In genomic region chr6:116286870-116287575, GRCm38 (mm10) we compare ENCODE assay signal across 9 mouse cellular contexts. TPM values are rescaled to one million over a fixed set of nuclear protein-coding genes. Genes with fewer than 3 reads are reported as not detected.
A peak's percentile ranks its signal among the peaks of the same experiment; 100 is the strongest.
DNase-seq lines count a peak whose midpoint lies in the region; ATAC-seq and TF ChIP-seq lines count a peak whose summit lies in the region.
"Had no signal": no experiment of that assay in that cellular context is flagged by ENCODE, and none has a peak within 500 bp of the region (broad histone marks: within the 10 kb centered on the region; RNA-seq: fewer than 3 reads in every experiment).

No protein-coding gene starts in this region.

- H3K9me3 ChIP-seq in kidney, embryonic 16.5 days (ENCODE audit: low read length), result no peaks in the 10 kb centered on the region
- H3K9me3 ChIP-seq in midbrain, embryonic 10.5 days (replicated peaks), result no peaks in the 10 kb centered on the region
- H3K9me3 ChIP-seq in midbrain, embryonic 15.5 days, result no peaks in the 10 kb centered on the region

- peaks cover 4% of the 10 kb centered on the region for H3K4me1 ChIP-seq in kidney, embryonic 16.5 days (ENCODE audit: insufficient read depth, low read length)
- H3K4me1 ChIP-seq in small intestine, adult 2 months (ENCODE audit: control insufficient read depth, insufficient read depth, insufficient read length, low read length), result peaks cover 5% of the 10 kb centered on the region; the same call in 1 of the 2 replicates
- no peaks in the 10 kb centered on the region for H3K4me1 ChIP-seq in midbrain, embryonic 10.5 days
- H3K4me1 ChIP-seq in midbrain, embryonic 15.5 days, result no peaks in the 10 kb centered on the region

- peaks cover 9% of the 10 kb centered on the region for H3K36me3 ChIP-seq in C2C12 (ENCODE audit: control insufficient read depth, insufficient read depth)
- no peaks in the 10 kb centered on the region for H3K36me3 ChIP-seq in kidney, embryonic 16.5 days (ENCODE audit: insufficient read depth, low read length)
- H3K36me3 ChIP-seq in small intestine, adult 2 months (ENCODE audit: control insufficient read depth, insufficient read depth, low read length), result no peaks in the 10 kb centered on the region
- H3K36me3 ChIP-seq in midbrain, embryonic 10.5 days, result peaks cover 14% of the 10 kb centered on the region
- H3K36me3 ChIP-seq in midbrain, embryonic 15.5 days (replicated peaks), result no peaks in the 10 kb centered on the region

- TF ChIP-seq CTCF in C2C12 (IDR thresholded peaks at IDR 0.05; ENCODE audit: control insufficient read depth, insufficient read depth, insufficient read length), result no peak
- no peak for TF ChIP-seq CTCF in small intestine, adult 2 months (IDR thresholded peaks at IDR 0.05; ENCODE audit: extremely low read depth, insufficient read length, insufficient replicate concordance, low read depth, low read length)

- peak; percentile 67 for DNase-seq in c-Kit-positive CD71-negative TER-119-negative erythroid progenitor cells, embryonic 14.5 days (ENCODE audit: low read depth)
- DNase-seq in right cerebral cortex, postnatal 36 days (ENCODE audit: low spot score in 2 of 2), result no peak
- no peak for DNase-seq in midbrain, embryonic 10.5 days (ENCODE audit: low spot score)
- no peak for DNase-seq in gastrocnemius, postnatal 4 days (ENCODE audit: low spot score in 2 of 2)
- DNase-seq: layer of hippocampus, adult 9-11 months had no signal

- no peaks in the 10 kb centered on the region for H3K27me3 ChIP-seq in C2C12 (ENCODE audit: control insufficient read depth, insufficient read depth, insufficient read length)
- no peaks in the 10 kb centered on the region for H3K27me3 ChIP-seq in kidney, embryonic 16.5 days (ENCODE audit: insufficient read depth, low read length)
- H3K27me3 ChIP-seq in small intestine, adult 2 months (ENCODE audit: control insufficient read depth, insufficient read depth, low read length), result no peaks in the 10 kb centered on the region
- no peaks in the 10 kb centered on the region for H3K27me3 ChIP-seq in midbrain, embryonic 10.5 days (ENCODE audit: low read depth, poor library complexity, severe bottlenecking)
- H3K27me3 ChIP-seq in midbrain, embryonic 15.5 days (replicated peaks), result no peaks in the 10 kb centered on the region

- no peaks in the 10 kb centered on the region for H3K79me2 ChIP-seq in C2C12 (ENCODE audit: control insufficient read depth, insufficient read depth)

- ATAC-seq in kidney, embryonic 16.5 days (ENCODE audit: low FRiP score, low TSS enrichment), result peak; percentile 97
- no peak for ATAC-seq in midbrain, embryonic 15.5 days (replicated peaks)

- no peak overlapping the region for H3K4me2 ChIP-seq in kidney, embryonic 16.5 days (replicated peaks; ENCODE audit: low read depth, low read length)
- H3K4me2 ChIP-seq in midbrain, embryonic 15.5 days, result no peak overlapping the region

- peak overlapping the region; percentile 9; the same call in 1 of the 2 replicates for H3K27ac ChIP-seq in kidney, embryonic 16.5 days (ENCODE audit: low read length)
- H3K27ac ChIP-seq in small intestine, adult 2 months (ENCODE audit: insufficient read depth, low read depth, low read length), result peak overlapping the region; percentile 74
- no peak overlapping the region for H3K27ac ChIP-seq in midbrain, embryonic 10.5 days (replicated peaks)
- no peak overlapping the region for H3K27ac ChIP-seq in midbrain, embryonic 15.5 days

- no peak overlapping the region for H3K4me3 ChIP-seq in C2C12 (ENCODE audit: insufficient read depth, poor library complexity, severe bottlenecking)
- no peak overlapping the region for H3K4me3 ChIP-seq in kidney, embryonic 16.5 days (ENCODE audit: low read length)
- H3K4me3 ChIP-seq in small intestine, adult 2 months (ENCODE audit: low read depth, low read length), result no peak overlapping the region
- H3K4me3 ChIP-seq in midbrain, embryonic 10.5 days, result no peak overlapping the region
- H3K4me3 ChIP-seq in midbrain, embryonic 15.5 days, result no peak overlapping the region

- H3K79me3 ChIP-seq in C2C12 (ENCODE audit: low read depth), result no peaks in the 10 kb centered on the region

- no peak for TF ChIP-seq POLR2A in small intestine, adult 2 months (IDR thresholded peaks at IDR 0.05; ENCODE audit: low read depth, low read length)

- 69% methylated on average over 5 of the region's 5 CpGs for WGBS in kidney, embryonic 16.5 days
- WGBS in small intestine, adult 2 months, result 36% methylated on average over 5 of the region's 5 CpGs
- WGBS in midbrain, embryonic 10.5 days, result 81% methylated on average over 5 of the region's 5 CpGs
- WGBS in midbrain, embryonic 15.5 days, result 75% methylated on average over 5 of the region's 5 CpGs

- H3K9ac ChIP-seq in kidney, embryonic 16.5 days (replicated peaks; ENCODE audit: low read length), result no peak overlapping the region
- no peak overlapping the region for H3K9ac ChIP-seq in midbrain, embryonic 15.5 days

- H3ac ChIP-seq in C2C12 (ENCODE audit: control insufficient read depth, insufficient read length, low read depth), result no peak overlapping the region

TF ChIP-seq in C2C12, 6 proteins besides CTCF, POLR2A, EP300 and RAD21:
- TF ChIP-seq MYOD1 (IDR thresholded peaks at IDR 0.05; ENCODE audit: control insufficient read depth, insufficient read length, low read depth), result peak; percentile 95
- no peak for TF ChIP-seq FOSL1 (IDR thresholded peaks at IDR 0.05; ENCODE audit: insufficient read depth, low read length, poor library complexity, severe bottlenecking)

RNA-seq across cellular contexts. Expression of gene Zfand4, which starts 23.0 kb away (rescaled TPM):
- 0.99 TPM for polyA plus RNA-seq in C2C12 (2012; fragmentation: generic; extraction: Trizol)
- polyA plus RNA-seq in kidney, embryonic 16.5 days (2015; fragmentation: Nextera tagmentation; extraction: Ambion mirVana), result 5.9 and 7.1 TPM in 2 replicates
- polyA plus RNA-seq in small intestine, adult 2 months (2012; rRNA removed), result 0.05 and 0.06 TPM in 2 replicates
- polyA plus RNA-seq in midbrain, embryonic 10.5 days (2016; fragmentation: Nextera tagmentation; extraction: Ambion mirVana), result 9.2 and 10.6 TPM in 2 replicates
- 6.8 and 8.5 TPM in 2 replicates for polyA plus RNA-seq in midbrain, embryonic 15.5 days (2015; fragmentation: Nextera tagmentation; extraction: Ambion mirVana)
- 1 to 10 TPM; 3.9 to 4.7 TPM for total RNA-seq in gastrocnemius, postnatal 4 days (2021)

RNA-seq across cellular contexts. Expression of gene March8, which starts 50.8 kb away (rescaled TPM):
- 21.2 TPM for polyA plus RNA-seq in C2C12 (2012; fragmentation: generic; extraction: Trizol)
- polyA plus RNA-seq in kidney, embryonic 16.5 days (2015; fragmentation: Nextera tagmentation; extraction: Ambion mirVana), result 40.9 and 42.9 TPM in 2 replicates
- polyA plus RNA-seq in small intestine, adult 2 months (2012; rRNA removed), result 39.1 and 65.1 TPM in 2 replicates
- 27.7 and 33.7 TPM in 2 replicates for polyA plus RNA-seq in midbrain, embryonic 10.5 days (2016; fragmentation: Nextera tagmentation; extraction: Ambion mirVana)
- 74.7 and 82.0 TPM in 2 replicates for polyA plus RNA-seq in midbrain, embryonic 15.5 days (2015; fragmentation: Nextera tagmentation; extraction: Ambion mirVana)
- 10 to 100 TPM; 36.8 to 41.1 TPM for total RNA-seq in gastrocnemius, postnatal 4 days (2021)

Comparison
In these comparisons a context has a peak if more than half of its experiments do, and no peak if none do; other contexts are left out.
1. H3K27ac ChIP-seq: peak in kidney, embryonic 16.5 days (single experiment) and small intestine, adult 2 months (single experiment); none in midbrain, embryonic 10.5 days (single experiment) and midbrain, embryonic 15.5 days (single experiment).